Mouse (Mus musculus) left cerebral cortex, postnatal 36 days (tissue): ENCODE results near the gene Tspan1. TPM values are rescaled to one million over a fixed set of nuclear protein-coding genes. Genes with fewer than 3 reads are reported as not detected.

Source experiments
- DNase-seq, 2 experiments: peaks; one replicate each; pipeline ENCODE4 v3.0.0; 2021 to 2022; ENCODE audit warnings: low spot score in 2 of 2, mixed read lengths in 1 of 2
- intact Hi-C: fragments of 180-260 bp; cut with DNase I; formaldehyde crosslinking; loops from one replicate; pipeline ENCODE4 v1.15.1; 2025
- total RNA-seq, 2 experiments: library from RNA; stranded (reverse); gene quantifications; 2 replicates each; pipeline ENCODE4 v1.2.3; 2021

The Tspan1 gene
- total RNA-seq, 2 experiments from 2014 or later: 0.59 TPM; not detected in 1

DNA sequence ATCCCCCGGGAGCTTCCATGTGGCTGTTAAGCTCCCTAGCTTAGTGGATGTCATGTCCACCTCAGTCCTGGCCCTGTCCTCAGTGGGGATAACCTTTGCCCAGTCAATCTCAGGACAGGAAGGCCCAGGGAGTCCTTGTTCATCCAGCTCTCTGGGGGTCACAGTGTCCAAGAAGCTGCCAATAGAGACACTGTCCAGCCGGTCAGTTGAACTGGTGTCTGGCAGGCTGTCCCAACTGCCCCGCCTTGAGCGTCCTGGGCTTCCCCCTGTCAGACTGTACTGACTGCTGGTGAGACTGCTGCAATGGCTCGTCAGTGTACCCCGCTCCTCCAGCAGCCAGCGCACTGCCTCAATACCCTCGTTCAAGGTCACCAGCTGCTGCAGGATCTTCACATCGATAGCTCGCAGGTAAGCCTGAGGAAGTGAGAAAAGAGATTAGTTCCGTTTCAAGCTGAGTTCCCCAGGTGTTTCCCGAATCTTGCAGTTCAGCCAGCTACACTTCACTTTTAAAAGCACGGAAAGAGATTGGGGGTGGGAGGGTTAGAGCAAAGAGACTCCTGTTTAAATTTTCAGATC, 29.9 kb downstream of the Tspan1 start:
- intact Hi-C loops: no loop called here
- DNase-seq: no peak

DNA sequence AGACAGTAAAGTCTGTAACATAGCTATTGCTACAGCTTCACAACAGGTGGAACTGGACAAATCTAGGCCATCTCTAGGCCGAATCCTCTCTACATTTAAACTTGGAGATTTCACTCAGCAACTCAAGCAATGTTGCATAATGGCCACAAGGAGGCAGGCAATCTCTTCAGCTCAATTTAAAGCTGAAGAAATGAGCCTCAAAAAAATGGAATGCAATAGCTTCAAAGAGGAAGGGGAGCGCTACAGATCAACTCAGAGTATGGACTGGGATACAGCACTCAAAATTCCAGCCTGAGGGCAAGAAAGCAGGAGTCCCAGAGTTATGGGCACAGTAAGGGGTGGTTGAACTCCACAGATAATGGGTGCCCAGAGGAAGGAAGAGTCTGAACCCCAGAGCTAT, 32.4 kb downstream of the Tspan1 start:
- intact Hi-C loops: no loop called here
- DNase-seq: no peak

DNA sequence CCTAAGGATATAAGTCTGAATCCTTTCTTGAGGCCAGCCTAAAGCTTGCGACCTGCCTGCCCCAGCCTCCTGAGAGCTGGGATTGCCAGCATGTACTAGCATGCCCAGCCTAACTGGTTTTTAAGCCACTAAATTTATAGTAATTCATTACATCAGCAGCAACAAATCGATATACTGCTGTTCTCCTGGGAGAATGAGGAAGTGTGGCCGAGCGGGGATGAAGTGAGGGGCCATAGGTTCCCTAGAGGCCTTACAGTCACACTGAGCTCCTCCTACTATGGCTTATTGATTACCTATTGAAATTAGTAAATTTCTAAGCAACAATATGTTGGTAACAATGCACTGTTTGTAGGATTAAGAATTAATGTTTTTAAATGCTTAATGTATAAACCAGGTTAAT, 34.3 kb downstream of the Tspan1 start:
- no peak for DNase-seq
- intact Hi-C loops: no loop called here

DNA sequence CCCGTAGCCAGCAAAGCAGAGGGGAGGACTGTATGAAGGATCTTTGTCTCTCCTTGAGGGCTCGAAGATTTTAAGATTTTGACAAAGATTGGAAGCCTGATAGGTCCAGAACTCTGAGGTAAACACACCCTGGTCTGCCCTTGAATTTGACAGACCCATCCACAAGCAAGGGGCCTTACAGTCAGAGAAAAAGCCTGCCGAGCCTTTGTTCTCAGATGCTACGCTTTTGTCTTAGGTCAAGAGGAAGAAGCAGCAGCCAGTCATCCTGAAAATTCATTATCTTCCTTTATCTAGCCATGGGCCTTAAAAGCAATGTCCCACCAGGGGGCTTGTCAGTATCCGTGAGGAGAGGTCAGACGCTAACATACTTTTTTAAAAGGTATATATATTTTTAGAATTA, 39.4 kb downstream of the Tspan1 start:
- intact Hi-C loops: no loop called here
- no peak for DNase-seq

DNA sequence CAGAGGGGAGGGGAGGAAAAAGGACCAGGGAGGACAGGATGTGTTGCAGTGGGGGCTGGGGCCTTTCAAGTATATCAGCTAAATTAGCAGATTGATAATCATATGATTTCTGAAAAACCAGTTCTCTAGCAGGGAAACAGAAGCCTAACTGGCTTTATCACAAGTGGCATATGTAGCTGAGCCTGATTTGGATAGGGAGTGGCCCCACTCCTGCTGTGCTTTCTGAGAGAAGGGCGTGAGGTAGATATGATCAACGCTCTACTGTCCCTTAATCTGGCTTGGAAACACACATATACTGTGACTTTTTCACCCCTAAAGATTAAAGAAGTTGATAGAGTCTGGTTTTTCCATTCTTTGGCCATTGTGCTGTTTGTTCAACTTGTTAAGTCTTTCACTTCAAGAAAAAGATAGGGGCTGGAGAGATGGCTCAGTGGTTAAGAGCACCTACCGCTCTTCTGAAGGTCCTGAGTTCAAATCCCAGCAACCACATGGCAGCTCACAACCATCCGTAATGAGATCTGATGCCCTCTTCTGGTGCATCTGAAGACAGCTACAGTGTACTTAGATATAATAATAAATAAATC, 41.5 kb downstream of the Tspan1 start:
- intact Hi-C loops: no loop called here
- DNase-seq: no peak

DNA sequence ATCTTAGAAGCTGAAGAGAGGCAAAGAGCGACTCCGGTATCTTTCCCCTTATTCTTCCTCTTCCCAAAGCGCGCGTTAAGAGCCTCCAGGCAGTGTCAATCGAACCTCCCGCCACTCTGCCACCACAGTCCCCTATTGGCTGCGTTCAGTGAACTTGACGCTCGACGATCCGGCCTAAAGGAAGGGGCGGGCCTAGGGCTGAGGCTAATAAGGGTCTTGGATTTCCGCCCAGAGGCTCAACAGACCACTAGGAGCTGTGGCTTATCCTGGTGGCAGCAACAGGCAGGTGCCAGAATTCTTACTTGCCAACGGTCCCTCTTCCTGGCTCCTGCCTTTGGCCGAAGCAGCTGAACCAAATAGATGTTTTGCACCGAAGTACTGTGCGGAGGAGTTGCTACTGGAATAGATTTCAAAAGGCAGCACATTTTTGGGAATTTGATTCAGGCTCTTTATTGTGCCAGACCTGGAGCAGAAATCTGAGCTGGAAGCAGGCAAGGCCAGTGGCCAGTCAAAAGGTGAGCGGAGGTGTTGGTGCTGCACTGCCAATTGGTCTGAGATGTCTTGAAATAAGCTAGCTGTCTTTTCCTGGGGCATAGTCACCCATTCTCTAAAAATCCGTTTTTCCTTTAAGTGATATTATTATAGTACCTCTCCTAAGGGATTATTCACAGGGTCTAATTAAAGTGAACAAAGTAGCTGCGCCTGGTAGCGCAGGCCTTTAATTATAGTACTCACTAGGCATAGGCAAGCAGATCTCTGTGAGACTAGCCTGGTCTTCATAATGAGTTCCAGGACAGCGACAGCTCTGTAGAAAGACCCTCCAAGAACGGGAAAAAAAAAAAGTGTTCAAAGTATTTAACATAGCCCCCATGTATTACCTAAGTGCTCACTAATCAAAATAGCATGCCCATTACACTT, 43.5 kb downstream of the Tspan1 start, which contains the start of the genes Rad54l and Pomgnt1:
Gene Rad54l, minus strand, starts transcription at position 89 of the 918 bp plus-strand sequence.
Gene Pomgnt1, plus strand, starts transcription at position 239 of the 918 bp plus-strand sequence.
- intact Hi-C loops: no loop called here

DNA sequence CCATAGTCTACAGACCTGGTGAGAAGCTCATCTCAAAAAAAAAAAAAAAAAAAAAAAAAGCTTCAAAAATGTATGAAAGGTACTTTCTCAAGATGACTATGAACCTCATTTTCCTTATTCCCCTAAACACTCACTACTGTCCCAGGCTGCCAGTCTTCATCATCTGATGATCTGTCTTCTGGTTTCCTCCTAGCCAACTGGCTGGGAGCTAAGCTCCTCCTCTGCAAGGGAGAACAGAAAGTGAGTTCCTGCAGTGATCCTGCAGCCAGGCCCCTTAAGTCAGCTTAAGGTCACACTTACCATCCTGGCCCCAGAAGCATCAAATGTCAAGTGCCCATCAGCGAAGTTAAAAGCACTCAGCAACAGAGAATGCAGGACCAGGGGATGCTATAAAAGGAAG, 44.6 kb downstream of the Tspan1 start:
- DNase-seq: no peak
- intact Hi-C loops: no loop called here

More for the DNA sequence above, 43.5 kb downstream of the Tspan1 start, which contains the start of the genes Rad54l and Pomgnt1:
- DNase-seq: peak; percentile 68 to 73

Other genes with a start within 250 kb of the Tspan1 start
- gene Dmbx1, start 227.7 kb downstream of the Tspan1 start, total RNA-seq: not detected
- 10 to 100 TPM; 93.9 to 96.0 TPM for gene Faah, start 149.7 kb downstream of the Tspan1 start, total RNA-seq
- 10 to 100 TPM in 1 of 2 experiments, 1 to 10 TPM in 1; 9.0 to 11.0 TPM for gene Nsun4, start 113.7 kb downstream of the Tspan1 start, total RNA-seq
- gene Uqcrh, start 92.5 kb downstream of the Tspan1 start, total RNA-seq: 100 to 1,000 TPM; 411 to 431 TPM
- gene Lrrc41, start 92.3 kb downstream of the Tspan1 start, total RNA-seq: 10 to 100 TPM; 42.3 to 43.7 TPM
- under 1 TPM; 0.43 to 0.74 TPM for gene Rad54l, start 43.9 kb downstream of the Tspan1 start, total RNA-seq
- gene Pomgnt1, start 43.8 kb downstream of the Tspan1 start, total RNA-seq: 10 to 100 TPM; 80.5 to 84.2 TPM
- 10 to 100 TPM; 27.2 to 35.8 TPM for gene Lurap1, start 16.3 kb downstream of the Tspan1 start, total RNA-seq
- gene 1700042G07Rik, start 5.8 kb upstream of the Tspan1 start, total RNA-seq: not detected
- gene Gm49337, start 5.8 kb upstream of the Tspan1 start, total RNA-seq: 1 to 10 TPM in 1 of 2 experiments, not detected in 1; 1.7 TPM
- 10 to 100 TPM; 40.3 to 42.0 TPM for gene Pik3r3, start 54.0 kb upstream of the Tspan1 start, total RNA-seq